Mouse (Mus musculus) lung, adult 18-20 months (tissue): ENCODE measurements at regions not wholly inside any gene's neighbourhood (a gene's known extent, or its start where the extent isn't known, plus 50 kb on each side); places are given as distances from the start of the nearest gene placed in this dataset.

ENCODE experiments used
- DNase-seq, 2 experiments: peaks; one replicate each; pipeline ENCODE4 v3.0.0; 2022; ENCODE audit warnings: mixed read lengths in 2 of 2

- DNase-seq, result no peak
These were observed 117.4 kb upstream of the Cxxc4 start for GRCm38 (mm10) chr3:134118898-134119297.

GRCm38 (mm10) chr3:134124982-134125381 lies 111.3 kb upstream of the Cxxc4 start:
- no peak for DNase-seq

GRCm38 (mm10) chr3:134130412-134130811 lies 105.9 kb upstream of the Cxxc4 start:
- no peak for DNase-seq

GRCm38 (mm10) chr3:134145251-134145650 lies 91.0 kb upstream of the Cxxc4 start:
- DNase-seq, result no peak

- no peak for DNase-seq
These were observed 90.3 kb upstream of the Cxxc4 start for GRCm38 (mm10) chr3:134145935-134146334.

- DNase-seq, result peak; percentile 9 to 32
These were observed 89.7 kb upstream of the Cxxc4 start for GRCm38 (mm10) chr3:134146373-134147224.

GRCm38 (mm10) chr3:134162288-134162687 lies 74.0 kb upstream of the Cxxc4 start:
- DNase-seq, result no peak

GRCm38 (mm10) chr3:134169922-134170321 lies 66.4 kb upstream of the Cxxc4 start:
- DNase-seq, result no peak

GRCm38 (mm10) chr3:134172357-134172756 lies 63.9 kb upstream of the Cxxc4 start:
- no peak for DNase-seq

GRCm38 (mm10) chr3:134178491-134179054 lies 57.7 kb upstream of the Cxxc4 start:
- no peak for DNase-seq

- no peak for DNase-seq
These were observed 52.2 kb upstream of the Cxxc4 start for GRCm38 (mm10) chr3:134184042-134184441.
